Mouse (Mus musculus) brain, embryonic 14.5 days (tissue): ENCODE measurements at regions not wholly inside any gene's neighbourhood (a gene's known extent, or its start where the extent isn't known, plus 50 kb on each side); places are given as distances from the start of the nearest gene placed in this dataset.

Source experiments
- CTCF ChIP-seq: fragments of 200-500 bp; IDR thresholded peaks from 2 replicates; pipeline ENCODE4 v1.5.1; 2012; ENCODE audit warnings: inconsistent platforms, mild to moderate bottlenecking, moderate library complexity, borderline replicate concordance; ENCODE audit not compliant: insufficient read depth, insufficient read length; ENCODE audit errors: extremely low read depth
- POLR2A ChIP-seq: fragments of 200-500 bp; IDR thresholded peaks from 2 replicates; pipeline ENCODE4 v1.6.1; 2012; ENCODE audit warnings: mild to moderate bottlenecking, inconsistent platforms, borderline replicate concordance; ENCODE audit not compliant: poor library complexity, insufficient read depth, insufficient read length, severe bottlenecking; ENCODE audit errors: extremely low read depth

DNA sequence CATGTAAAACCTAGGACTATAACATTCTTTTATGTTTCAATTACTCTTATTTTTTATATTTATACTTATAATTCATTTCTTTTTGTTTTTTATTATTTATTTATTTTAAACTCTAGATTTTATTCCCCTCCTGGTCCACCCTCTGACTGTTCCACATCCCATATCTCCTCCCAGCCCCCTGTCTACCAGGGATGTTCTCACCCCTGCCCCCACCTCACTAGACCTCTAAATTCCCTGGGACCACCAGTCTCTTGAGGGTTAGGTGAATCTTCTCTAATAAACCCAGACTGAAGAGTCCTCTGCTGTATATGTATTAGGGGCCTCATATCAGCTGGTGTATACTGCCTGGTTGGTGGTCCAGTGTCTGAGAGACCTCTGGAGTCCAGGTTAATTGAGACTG, 466.5 kb downstream of the Ankrd7 start:
- TF ChIP-seq CTCF, result no peak
- no peak for TF ChIP-seq POLR2A
